Mouse (Mus musculus): ENCODE data around the gene Inpp5a.

DNA sequence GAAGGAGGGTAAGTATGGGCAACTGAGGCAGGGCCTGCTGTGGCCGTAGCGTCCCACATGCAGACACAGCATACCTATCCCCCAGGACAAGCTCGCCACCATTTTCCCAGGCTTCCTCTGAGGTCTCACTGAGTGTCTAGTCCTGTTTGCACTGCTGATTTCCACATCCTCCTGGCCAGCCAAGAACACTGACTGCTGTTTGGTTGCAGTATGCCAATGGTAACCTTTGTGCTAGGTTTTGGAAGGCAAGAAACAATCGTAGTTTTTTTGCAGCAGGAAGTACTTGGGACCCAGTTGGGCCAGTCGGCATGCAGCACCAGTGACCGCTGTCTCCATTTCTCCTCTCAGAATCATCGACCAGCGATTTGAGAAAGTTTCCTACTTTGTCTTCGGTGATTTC is 148.9 kb downstream of the Inpp5a start:
- TF ChIP-seq CTCF (IDR thresholded peaks at IDR 0.05; ENCODE audit: low read depth) (no peak), EP300 (IDR thresholded peaks at IDR 0.05; ENCODE audit: low read depth) (no peak)

Data from heart, postnatal 0 days (tissue).